Mouse (Mus musculus) kidney, adult 2 months (tissue): Measurements from ENCODE around the gene Mettl16.

Experiments
- CTCF ChIP-seq: fragments of 200-500 bp; conservative IDR thresholded peaks from 2 replicates; pipeline ENCODE4 v1.5.1; 2011; ENCODE audit warnings: low read depth, mild to moderate bottlenecking, control low read depth, low read length, moderate library complexity, mixed read lengths; ENCODE audit not compliant: insufficient read depth, insufficient read length
- POLR2A ChIP-seq: fragments of 200-500 bp; IDR thresholded peaks from one replicate; pipeline ENCODE4 v1.6.1; 2011; ENCODE audit warnings: low read depth, low read length, control low read depth

DNA sequence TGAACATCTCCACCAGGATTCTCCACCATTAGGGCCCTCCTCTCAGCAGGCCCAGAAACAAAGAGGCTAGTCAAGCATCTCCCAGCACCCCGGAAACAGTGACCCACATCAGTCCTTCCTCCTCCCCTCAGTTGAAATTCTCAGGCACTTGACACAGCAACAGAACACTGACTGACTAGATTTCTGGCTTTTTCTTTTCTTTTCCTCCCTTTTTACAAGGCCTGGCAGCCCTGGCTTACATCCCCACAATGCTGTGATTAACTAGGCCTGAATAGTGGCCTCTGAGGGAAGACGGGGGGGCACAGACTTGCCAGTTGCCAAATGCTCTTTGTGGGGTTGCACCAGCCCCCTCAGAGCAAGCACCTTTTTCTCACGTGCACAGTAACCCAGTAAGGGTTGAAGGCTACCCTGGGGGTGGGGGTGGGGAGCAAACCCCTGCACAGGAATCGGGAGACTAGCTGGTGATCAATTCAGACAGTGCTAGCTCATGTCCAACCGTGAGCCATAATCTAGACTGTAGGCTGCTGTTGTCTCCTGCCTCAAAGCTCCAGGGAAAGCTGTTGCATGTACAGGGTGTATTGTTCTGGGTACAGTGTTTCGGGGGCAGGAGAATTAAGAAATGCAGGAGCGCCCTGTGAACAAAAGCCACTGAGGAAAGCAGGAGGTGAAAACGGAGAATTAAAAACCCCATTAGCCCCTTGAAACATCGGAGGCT is 19.1 kb upstream of the Mettl16 start:
- TF ChIP-seq CTCF (no peak), POLR2A (no peak)
